Comparison of ENCODE assay signal across 25 mouse cellular contexts in genomic region chr5:43865316-43865715, GRCm38 (mm10). TPM values are rescaled to one million over a fixed set of nuclear protein-coding genes. Genes with fewer than 3 reads are reported as not detected.
A peak's percentile ranks its signal among the peaks of the same experiment; 100 is the strongest.
DNase-seq lines count a peak whose midpoint lies in the region; ATAC-seq and TF ChIP-seq lines count a peak whose summit lies in the region.
"Had no signal": no experiment of that assay in that cellular context is flagged by ENCODE, and none has a peak within 500 bp of the region (broad histone marks: within the 10 kb centered on the region; RNA-seq: fewer than 3 reads in every experiment).

No protein-coding gene starts in this region.

- ATAC-seq in lung, embryonic 14.5 days (ENCODE audit: insufficient read depth), result no peak
- no peak for ATAC-seq in erythroid progenitor cell, adult 5-6 weeks (replicated peaks; ENCODE audit: low FRiP score, poor library complexity, severe bottlenecking)
- ATAC-seq: forebrain, embryonic 13.5 days; intestine, postnatal 0 days; midbrain, embryonic 13.5 days had no signal

- H3K27me3 ChIP-seq in lung, embryonic 14.5 days (ENCODE audit: insufficient read depth, low read length), result no peaks in the 10 kb centered on the region
- H3K27me3 ChIP-seq in ES-Bruce4 (ENCODE audit: control insufficient read depth, insufficient read depth, low read length, poor library complexity, severe bottlenecking), result no peaks in the 10 kb centered on the region
- H3K27me3 ChIP-seq: heart, embryonic 12.5 days; hindbrain, embryonic 15.5 days; limb, embryonic 15.5 days; lung, embryonic 15.5 days; neural tube, embryonic 12.5 days had no signal

- no peaks in the 10 kb centered on the region for H3K4me1 ChIP-seq in lung, embryonic 14.5 days (ENCODE audit: insufficient read depth)
- peaks cover 6% of the 10 kb centered on the region for H3K4me1 ChIP-seq in ES-Bruce4 (ENCODE audit: control insufficient read depth, insufficient read depth, low read length)

- WGBS in lung, embryonic 14.5 days, result 50% methylated on average over 2 of the region's 2 CpGs

- no peaks in the 10 kb centered on the region for H3K36me3 ChIP-seq in lung, embryonic 14.5 days (ENCODE audit: insufficient read depth)
- H3K36me3 ChIP-seq in ES-Bruce4 (ENCODE audit: control insufficient read depth, insufficient read depth, low read length, poor library complexity, severe bottlenecking), result no peaks in the 10 kb centered on the region
- H3K36me3 ChIP-seq: embryonic facial prominence, embryonic 10.5 days; G1E; heart, embryonic 12.5 days; hindbrain, embryonic 15.5 days; limb, embryonic 15.5 days; lung, embryonic 15.5 days; midbrain, embryonic 13.5 days; neural tube, embryonic 12.5 days had no signal

- no peak for TF ChIP-seq CTCF in lung, embryonic 14.5 days (IDR thresholded peaks at IDR 0.05; ENCODE audit: low read depth)
- no peak for TF ChIP-seq CTCF in ES-Bruce4 (IDR thresholded peaks at IDR 0.05; ENCODE audit: low read depth, low read length)

- H3K9me3 ChIP-seq in lung, embryonic 14.5 days (ENCODE audit: low read depth, low read length), result no peaks in the 10 kb centered on the region
- no peaks in the 10 kb centered on the region; the same call in 1 of the 2 replicates for H3K9me3 ChIP-seq in ES-Bruce4 (replicated peaks; ENCODE audit: control insufficient read depth, insufficient read depth, low read length, poor library complexity, severe bottlenecking)
- H3K9me3 ChIP-seq: embryonic facial prominence, embryonic 10.5 days; forebrain, embryonic 13.5 days; G1E; heart, embryonic 12.5 days; hindbrain, embryonic 15.5 days; limb, embryonic 15.5 days; lung, embryonic 15.5 days; midbrain, embryonic 13.5 days; neural tube, embryonic 12.5 days had no signal

- TF ChIP-seq POLR2A in ES-Bruce4 (IDR thresholded peaks at IDR 0.05; ENCODE audit: insufficient read depth, low read length), result no peak

- DNase-seq in kidney, adult 11 months, result peak; percentile 13
- no peak for DNase-seq in kidney, adult 18-20 months
- DNase-seq in lung, embryonic 14.5 days, result peak; percentile 29
- no peak for DNase-seq in lung, adult 18-20 months
- DNase-seq in brain, adult 2 months (ENCODE audit: low read depth, low spot score), result peak; percentile 74
- no peak for DNase-seq in cerebellum, adult 18-20 months
- DNase-seq: cerebellum, adult 9-10 months; heart, postnatal 4 days; thymus, adult 18-20 months had no signal

- H3K9ac ChIP-seq in lung, embryonic 14.5 days, result no peak overlapping the region
- no peak overlapping the region for H3K9ac ChIP-seq in ES-Bruce4 (ENCODE audit: low read depth, poor library complexity, severe bottlenecking)
- H3K9ac ChIP-seq: forebrain, embryonic 13.5 days; heart, embryonic 12.5 days; hindbrain, embryonic 15.5 days; limb, embryonic 15.5 days; lung, embryonic 15.5 days; midbrain, embryonic 13.5 days; neural tube, embryonic 12.5 days had no signal

- H3K4me3 ChIP-seq in lung, embryonic 14.5 days (ENCODE audit: low read depth, low read length), result no peak overlapping the region
- no peak overlapping the region for H3K4me3 ChIP-seq in ES-Bruce4 (ENCODE audit: low read depth, low read length)
- H3K4me3 ChIP-seq: embryonic facial prominence, embryonic 10.5 days; forebrain, embryonic 13.5 days; heart, embryonic 12.5 days; hindbrain, embryonic 15.5 days; limb, embryonic 15.5 days; lung, embryonic 15.5 days; midbrain, embryonic 13.5 days; neural tube, embryonic 12.5 days had no signal

- H3K4me2 ChIP-seq in lung, embryonic 14.5 days, result no peak overlapping the region
- H3K4me2 ChIP-seq: forebrain, embryonic 13.5 days; heart, embryonic 12.5 days; hindbrain, embryonic 15.5 days; limb, embryonic 15.5 days; lung, embryonic 15.5 days; midbrain, embryonic 13.5 days; neural tube, embryonic 12.5 days had no signal

- no peak overlapping the region for H3K27ac ChIP-seq in lung, embryonic 14.5 days (ENCODE audit: low read depth)
- H3K27ac ChIP-seq in ES-Bruce4 (ENCODE audit: insufficient read depth, low read length), result peak overlapping the region; percentile 59
- H3K27ac ChIP-seq: embryonic facial prominence, embryonic 10.5 days; forebrain, embryonic 13.5 days; hindbrain, embryonic 15.5 days; limb, embryonic 15.5 days; lung, embryonic 15.5 days; midbrain, embryonic 13.5 days; neural tube, embryonic 12.5 days had no signal

- TF ChIP-seq EP300 in ES-Bruce4 (IDR thresholded peaks at IDR 0.05; ENCODE audit: insufficient read depth, low read depth, low read length), result 0 out of 2 replicates have a peak, but pooled peaks have one; percentile 14

RNA-seq across cellular contexts. Expression of gene Cd38, which starts 3.0 kb away (rescaled TPM):
- polyA plus RNA-seq in lung, embryonic 14.5 days (2014; fragmentation: Nextera tagmentation; extraction: Ambion mirVana), result 23.0 and 26.9 TPM in 2 replicates
- polyA plus RNA-seq in ES-Bruce4 (2011; ENCODE audit: insufficient read depth, insufficient read length, low read depth, missing spikeins), result 4.9 and 6.3 TPM in 2 replicates
- 14.4 and 18.0 TPM in 2 replicates for total RNA-seq in erythroid progenitor cell, adult 5-6 weeks (2015; ENCODE audit: low replicate concordance)
- 5.8 and 7.6 TPM in 2 replicates for total RNA-seq in erythroid progenitor cell, adult 5-6 weeks (2017; ENCODE audit: low replicate concordance)
- polyA plus RNA-seq: G1E had no signal

RNA-seq across cellular contexts. Expression of gene Fbxl5, which starts 43.9 kb away (rescaled TPM):
- 73.2 and 76.7 TPM in 2 replicates for polyA plus RNA-seq in lung, embryonic 14.5 days (2014; fragmentation: Nextera tagmentation; extraction: Ambion mirVana)
- polyA plus RNA-seq in ES-Bruce4 (2011; ENCODE audit: insufficient read depth, insufficient read length, low read depth, missing spikeins), result 89.0 and 98.2 TPM in 2 replicates
- total RNA-seq in erythroid progenitor cell, adult 5-6 weeks (2015; ENCODE audit: low replicate concordance), result 18.7 and 21.8 TPM in 2 replicates
- 14.6 and 24.0 TPM in 2 replicates for total RNA-seq in erythroid progenitor cell, adult 5-6 weeks (2017; ENCODE audit: low replicate concordance)

RNA-seq across cellular contexts. Expression of gene Bst1, which starts 46.6 kb away (rescaled TPM):
- polyA plus RNA-seq in lung, embryonic 14.5 days (2014; fragmentation: Nextera tagmentation; extraction: Ambion mirVana), result 0.82 and 1.2 TPM in 2 replicates
- polyA plus RNA-seq in ES-Bruce4 (2011; ENCODE audit: insufficient read depth, insufficient read length, low read depth, missing spikeins), result 2.2 and 6.2 TPM in 2 replicates
- total RNA-seq in erythroid progenitor cell, adult 5-6 weeks (2015; ENCODE audit: low replicate concordance), result 0.72 and 13.8 TPM in 2 replicates
- total RNA-seq in erythroid progenitor cell, adult 5-6 weeks (2017; ENCODE audit: low replicate concordance), result 6.5 and 9.2 TPM in 2 replicates
- total RNA-seq: common myeloid progenitor, adult 5-6 weeks; left cerebral cortex, adult 18-20 months; left cerebral cortex, postnatal 36 days had no signal
- polyA plus RNA-seq: forebrain, embryonic 13.5 days; G1E; midbrain, embryonic 13.5 days; neural tube, embryonic 12.5 days had no signal

RNA-seq across cellular contexts. Expression of gene Gm7879, which starts 47.6 kb away (rescaled TPM):
- 0.61 and 0.66 TPM in 2 replicates for polyA plus RNA-seq in lung, embryonic 14.5 days (2014; fragmentation: Nextera tagmentation; extraction: Ambion mirVana)
- not detected in 2 replicates for polyA plus RNA-seq in ES-Bruce4 (2011; ENCODE audit: insufficient read depth, insufficient read length, low read depth, missing spikeins)
- 2.2 TPM in 1 of 2 replicates, not detected in the other for total RNA-seq in erythroid progenitor cell, adult 5-6 weeks (2015; ENCODE audit: low replicate concordance)
- total RNA-seq in erythroid progenitor cell, adult 5-6 weeks (2017; ENCODE audit: low replicate concordance), result 0.53 TPM in 1 of 2 replicates, not detected in the other
- polyA plus RNA-seq: G1E; heart, embryonic 12.5 days; hindbrain, embryonic 15.5 days; lung, embryonic 15.5 days; neural tube, embryonic 12.5 days; spleen, adult 2 months had no signal

Comparison
In these comparisons a context has a peak if more than half of its experiments do, and no peak if none do; other contexts are left out.
1. DNase-seq: peak in kidney, adult 11 months (single experiment), lung, embryonic 14.5 days (single experiment) and brain, adult 2 months (single experiment); none in kidney, adult 18-20 months (single experiment), lung, adult 18-20 months (0 of 2) and cerebellum, adult 18-20 months (0 of 2).